Mouse (Mus musculus) lung, postnatal 0 days (tissue): ENCODE data around the gene Mylk2.

ENCODE experiments used
- CTCF ChIP-seq: IDR thresholded peaks from 2 replicates; pipeline ENCODE4 v1.5.1; 2016; ENCODE audit warnings: antibody characterized with exemption, mild to moderate bottlenecking
- EP300 ChIP-seq: IDR thresholded peaks from 2 replicates; pipeline ENCODE4 v1.6.1; 2016; ENCODE audit warnings: antibody characterized with exemption, mild to moderate bottlenecking, control low read depth

DNA sequence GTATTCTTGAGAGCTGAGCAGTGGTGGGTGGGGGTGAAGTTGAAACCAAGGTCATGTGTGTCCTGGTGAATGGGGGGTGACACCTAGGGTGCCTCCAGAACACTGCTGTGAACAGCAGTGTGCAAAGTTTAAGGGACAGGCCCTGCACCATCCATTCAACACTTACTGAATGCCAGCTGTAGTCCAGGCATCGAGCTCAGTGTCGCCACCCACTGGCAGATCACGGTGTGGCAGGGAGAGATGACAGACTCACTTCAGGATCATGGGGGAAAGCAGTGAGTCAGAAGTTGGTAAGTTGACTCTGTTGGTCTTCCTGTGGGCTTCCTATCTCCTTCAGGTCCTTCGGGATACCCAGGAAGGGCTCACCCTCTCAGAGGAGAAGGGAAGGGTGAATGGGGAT is 28.7 kb downstream of the Mylk2 start:
- TF ChIP-seq CTCF, result peak; percentile 78
- no peak for TF ChIP-seq EP300
